Mouse (Mus musculus): ENCODE results near the gene Wdr81.

The Wdr81 gene

GRCm38 (mm10) chr11:75453991-75454930, at the start of gene Wdr81:
Wdr81 (minus strand) TSS chr11:75454717.
- DNase-seq (ENCODE audit: low spot score in 2 of 2): peak; percentile 82 to 90

- no peak for DNase-seq (ENCODE audit: low spot score in 2 of 2)
Observed at GRCm38 (mm10) chr11:75498126-75498525, 43.6 kb upstream of the Wdr81 start.

- DNase-seq (ENCODE audit: low spot score in 2 of 2): no peak
Observed at GRCm38 (mm10) chr11:75494296-75495049, 40.0 kb upstream of the Wdr81 start.

GRCm38 (mm10) chr11:75487496-75487895, 33.0 kb upstream of the Wdr81 start:
- DNase-seq (ENCODE audit: low spot score in 2 of 2): no peak

GRCm38 (mm10) chr11:75486601-75487285, 32.2 kb upstream of the Wdr81 start, which contains the start of gene Prpf8:
Prpf8 (plus strand) TSS chr11:75486816.
- DNase-seq (ENCODE audit: low spot score in 2 of 2): peak; percentile 96 to 98

GRCm38 (mm10) chr11:75486192-75486591, 31.7 kb upstream of the Wdr81 start:
- DNase-seq (ENCODE audit: low spot score in 2 of 2): no peak

- no peak for DNase-seq (ENCODE audit: low spot score in 2 of 2)
Observed at GRCm38 (mm10) chr11:75473376-75473775, 18.9 kb upstream of the Wdr81 start.

GRCm38 (mm10) chr11:75472469-75473081, 18.1 kb upstream of the Wdr81 start:
- DNase-seq (ENCODE audit: low spot score in 2 of 2): no peak

GRCm38 (mm10) chr11:75470675-75471074, 16.2 kb upstream of the Wdr81 start:
- no peak for DNase-seq (ENCODE audit: low spot score in 2 of 2)

GRCm38 (mm10) chr11:75469261-75469660, 14.7 kb upstream of the Wdr81 start:
- DNase-seq (ENCODE audit: low spot score in 2 of 2): no peak

- no peak for DNase-seq (ENCODE audit: low spot score in 2 of 2)
Observed at GRCm38 (mm10) chr11:75468410-75468809, 13.9 kb upstream of the Wdr81 start.

- DNase-seq (ENCODE audit: low spot score in 2 of 2): peak; percentile 57 to 66
Observed at GRCm38 (mm10) chr11:75467512-75468215, 13.1 kb upstream of the Wdr81 start.

GRCm38 (mm10) chr11:75466731-75467505, 12.4 kb upstream of the Wdr81 start:
- peak in 1 of 2 experiments; percentile 32 for DNase-seq (ENCODE audit: low spot score in 2 of 2)

GRCm38 (mm10) chr11:75465051-75465450, 10.5 kb upstream of the Wdr81 start:
- no peak for DNase-seq (ENCODE audit: low spot score in 2 of 2)

GRCm38 (mm10) chr11:75464417-75464816, 9.9 kb upstream of the Wdr81 start:
- DNase-seq (ENCODE audit: low spot score in 2 of 2): no peak

GRCm38 (mm10) chr11:75463624-75464023, 9.1 kb upstream of the Wdr81 start:
- DNase-seq (ENCODE audit: low spot score in 2 of 2): no peak

- peak; percentile 63 to 86 for DNase-seq (ENCODE audit: low spot score in 2 of 2)
Observed at GRCm38 (mm10) chr11:75462865-75463336, 8.4 kb upstream of the Wdr81 start.

GRCm38 (mm10) chr11:75462253-75462783, 7.8 kb upstream of the Wdr81 start:
- DNase-seq (ENCODE audit: low spot score in 2 of 2): peak; percentile 63 to 75

- DNase-seq (ENCODE audit: low spot score in 2 of 2): no peak
Observed at GRCm38 (mm10) chr11:75461743-75462252, 7.3 kb upstream of the Wdr81 start.
